Mouse (Mus musculus): ENCODE data around the gene Dhdds.
"Not testable (repeated sequence)": the region's sequence is repeated elsewhere in the genome, so short reads cannot be mapped to it uniquely, and the experiment has no call there.

Dhdds gene

GRCm38 (mm10) chr4:134005581-134006358, 5.1 kb upstream of the Dhdds start:
- no peak for DNase-seq (ENCODE audit: extremely low spot score, low spot score)

- no peak for DNase-seq (ENCODE audit: extremely low spot score, low spot score)
Measured at GRCm38 (mm10) chr4:134002903-134003302, 2.2 kb upstream of the Dhdds start.

DNA sequence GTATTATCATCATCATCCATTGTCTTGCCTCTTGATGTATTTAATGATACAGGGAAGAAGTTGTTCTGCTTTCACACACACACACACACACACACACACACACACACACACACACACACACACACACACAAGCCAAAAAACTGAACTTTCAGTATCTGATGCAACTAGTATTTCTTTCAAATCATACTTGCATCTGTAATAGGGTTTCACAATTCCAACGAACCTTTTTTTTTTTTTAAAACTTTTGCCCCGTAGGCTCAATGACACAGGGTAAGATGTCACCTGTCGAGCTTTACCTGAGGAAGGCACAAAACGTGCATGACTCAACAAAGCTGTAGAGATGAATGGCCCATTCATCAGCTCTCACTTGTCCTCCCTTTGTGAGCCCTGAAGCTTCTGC, 1.5 kb upstream of the Dhdds start:
- DNase-seq (ENCODE audit: extremely low spot score, low spot score), result no peak

GRCm38 (mm10) chr4:134001710-134002109, 992 bp upstream of the Dhdds start:
- DNase-seq (ENCODE audit: extremely low spot score, low spot score), result no peak

DNA sequence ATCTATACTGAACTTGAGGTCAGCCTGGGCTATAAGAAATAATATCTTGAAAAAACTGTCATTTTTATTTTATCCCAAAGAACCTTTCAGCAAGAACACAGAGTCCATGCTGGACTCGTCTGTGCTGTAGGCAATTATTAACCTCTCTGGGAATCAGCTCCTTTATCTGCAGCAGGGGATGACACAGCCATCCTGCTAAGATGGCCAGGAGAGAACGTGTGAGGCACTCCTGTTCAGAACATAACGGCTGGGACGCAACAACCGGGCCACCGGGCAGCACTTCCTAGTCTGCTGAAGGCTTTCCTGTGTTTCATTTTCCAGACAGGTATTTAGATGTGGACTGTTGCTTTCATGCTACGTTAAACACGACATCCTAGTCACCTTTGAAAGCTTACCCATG, 6.0 kb downstream of the Dhdds start:
- no peak for DNase-seq (ENCODE audit: extremely low spot score, low spot score)

DNA sequence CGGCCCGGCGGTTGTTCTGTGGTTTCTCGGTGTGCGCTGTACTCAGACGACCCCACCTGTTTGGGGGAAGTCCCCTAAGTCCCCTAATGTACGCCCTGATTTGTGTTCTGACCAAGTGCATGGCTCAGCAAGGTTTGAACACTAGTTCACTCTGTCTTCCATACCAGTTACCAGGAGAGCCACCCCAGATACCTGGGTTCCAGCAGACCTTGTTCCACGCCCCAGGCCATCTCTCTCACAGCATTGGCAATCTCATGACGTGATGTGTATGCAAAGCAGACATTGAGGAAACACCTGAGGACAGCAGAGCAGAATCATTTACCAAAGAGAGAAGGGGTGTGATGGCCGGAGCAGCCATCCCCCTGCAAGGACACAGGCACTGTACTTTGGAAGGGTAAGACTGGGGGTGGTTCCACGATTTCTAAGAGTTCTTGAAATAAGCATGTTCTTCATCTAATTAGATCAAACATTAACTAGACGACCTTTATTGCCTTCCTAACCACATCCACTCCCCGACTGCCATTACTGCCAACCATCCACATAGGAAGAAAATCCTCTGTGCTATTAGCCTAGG, 9.5 kb downstream of the Dhdds start:
- DNase-seq (ENCODE audit: extremely low spot score, low spot score), result no peak

DNA sequence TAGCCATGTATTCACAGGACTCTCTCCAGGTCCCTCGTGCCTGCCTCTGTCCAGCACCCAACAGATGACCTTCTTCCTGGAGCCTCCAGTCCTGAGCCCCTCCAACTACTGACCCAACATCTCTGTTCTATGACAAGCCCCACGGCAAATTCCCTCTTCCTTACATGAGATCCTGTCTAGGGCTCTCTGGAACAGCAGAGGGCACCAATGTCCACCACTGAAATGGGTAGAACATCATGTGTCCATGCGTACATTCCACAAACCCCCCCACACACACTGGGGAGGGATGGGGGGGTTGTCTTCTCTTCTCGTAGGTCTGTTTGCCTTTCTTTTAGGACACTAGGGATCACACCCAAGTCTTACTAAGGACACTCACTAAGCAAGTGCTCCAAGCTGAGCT, 10.7 kb downstream of the Dhdds start:
- no peak for DNase-seq (ENCODE audit: extremely low spot score, low spot score)

- not testable (repeated sequence) for DNase-seq (ENCODE audit: extremely low spot score, low spot score)
Measured at GRCm38 (mm10) chr4:133988289-133988688, 12.4 kb downstream of the Dhdds start.

DNA sequence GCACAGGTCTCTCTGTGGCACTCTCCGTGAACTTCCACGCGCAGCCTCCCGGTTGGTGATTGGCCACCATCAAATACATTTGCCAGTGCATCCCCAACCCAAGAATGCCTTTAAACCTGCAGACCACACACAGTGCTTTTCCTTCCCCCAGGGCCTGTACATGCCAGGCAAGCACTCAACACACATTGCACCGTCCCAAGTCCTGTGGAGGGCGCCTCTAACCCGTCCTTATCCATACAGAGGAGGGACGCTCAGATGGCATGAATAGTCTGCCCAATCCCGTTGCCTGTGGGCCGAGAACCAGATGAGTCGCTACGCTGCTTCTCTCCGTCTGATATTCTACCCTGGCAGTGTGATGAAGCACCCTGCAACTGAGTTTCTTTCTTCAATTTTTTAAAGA, 17.8 kb downstream of the Dhdds start:
- no peak for DNase-seq (ENCODE audit: extremely low spot score, low spot score)

DNA sequence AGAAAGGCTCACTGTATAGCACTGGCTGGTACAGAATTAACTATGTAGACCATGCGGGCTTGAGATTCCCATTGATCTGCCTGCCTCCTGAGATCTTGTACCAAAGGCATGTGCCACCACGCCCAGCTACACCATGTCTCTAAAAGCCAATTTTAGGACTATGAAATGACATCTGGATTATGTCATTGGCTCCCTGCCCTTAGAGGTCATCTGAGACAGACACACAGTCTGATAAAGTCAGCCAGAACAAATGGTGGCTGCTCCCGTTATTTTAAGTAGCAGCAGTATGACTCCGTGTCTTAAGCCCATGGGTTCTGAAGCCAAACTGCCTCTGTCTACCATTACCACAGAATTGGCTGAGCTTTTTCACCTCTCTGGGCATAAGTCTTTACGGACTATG, 20.2 kb downstream of the Dhdds start:
- no peak for DNase-seq (ENCODE audit: extremely low spot score, low spot score)

GRCm38 (mm10) chr4:133978021-133978711, 22.6 kb downstream of the Dhdds start:
- DNase-seq (ENCODE audit: extremely low spot score, low spot score), result no peak

GRCm38 (mm10) chr4:133971741-133972140, 29.0 kb downstream of the Dhdds start:
- no peak for DNase-seq (ENCODE audit: extremely low spot score, low spot score)

GRCm38 (mm10) chr4:133970876-133971275, 29.8 kb downstream of the Dhdds start:
- no peak for DNase-seq (ENCODE audit: extremely low spot score, low spot score)

- no peak for DNase-seq (ENCODE audit: extremely low spot score, low spot score)
Measured at GRCm38 (mm10) chr4:133970196-133970595, 30.5 kb downstream of the Dhdds start.

DNA sequence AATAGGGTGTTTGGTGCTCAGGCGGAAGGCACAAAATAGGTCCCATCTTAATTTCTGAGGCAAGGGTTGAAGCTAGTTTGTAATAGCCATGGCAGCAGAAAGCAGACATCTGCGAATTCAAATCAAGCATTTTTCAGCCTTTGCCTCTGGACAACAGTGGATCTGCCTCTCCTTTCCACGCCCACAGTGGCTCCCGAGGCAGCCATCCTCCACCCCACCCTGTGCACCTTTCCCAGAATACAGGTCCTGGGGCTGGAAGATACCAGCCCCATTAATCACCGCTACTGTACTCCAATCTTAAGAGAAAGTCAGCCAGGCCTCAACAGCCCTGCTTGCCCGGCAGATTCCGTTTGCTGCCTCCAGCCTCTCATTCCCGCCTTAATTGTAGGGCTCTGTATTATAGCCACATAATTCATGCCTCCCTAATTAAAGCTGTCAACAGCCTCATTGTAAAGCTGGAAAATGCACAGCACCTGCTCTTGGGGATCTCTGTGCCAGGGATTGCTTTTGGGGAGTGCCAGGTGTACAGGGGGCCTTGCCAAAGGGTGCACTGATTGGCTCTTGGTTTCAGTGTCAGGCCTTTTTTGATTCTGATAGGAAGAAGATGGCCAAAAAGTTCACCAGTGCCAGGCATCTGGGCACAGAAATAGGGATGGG, 31.5 kb downstream of the Dhdds start:
- no peak for DNase-seq (ENCODE audit: extremely low spot score, low spot score)

- peak; percentile 78 for DNase-seq (ENCODE audit: extremely low spot score, low spot score)
Measured at GRCm38 (mm10) chr4:133968150-133968921, 32.4 kb downstream of the Dhdds start, which contains the start of gene Hmgn2. TSS of gene Hmgn2 (minus strand) at chr4:133968650.

GRCm38 (mm10) chr4:133967866-133968149, 32.9 kb downstream of the Dhdds start:
- peak; percentile 95 for DNase-seq (ENCODE audit: extremely low spot score, low spot score)

DNA sequence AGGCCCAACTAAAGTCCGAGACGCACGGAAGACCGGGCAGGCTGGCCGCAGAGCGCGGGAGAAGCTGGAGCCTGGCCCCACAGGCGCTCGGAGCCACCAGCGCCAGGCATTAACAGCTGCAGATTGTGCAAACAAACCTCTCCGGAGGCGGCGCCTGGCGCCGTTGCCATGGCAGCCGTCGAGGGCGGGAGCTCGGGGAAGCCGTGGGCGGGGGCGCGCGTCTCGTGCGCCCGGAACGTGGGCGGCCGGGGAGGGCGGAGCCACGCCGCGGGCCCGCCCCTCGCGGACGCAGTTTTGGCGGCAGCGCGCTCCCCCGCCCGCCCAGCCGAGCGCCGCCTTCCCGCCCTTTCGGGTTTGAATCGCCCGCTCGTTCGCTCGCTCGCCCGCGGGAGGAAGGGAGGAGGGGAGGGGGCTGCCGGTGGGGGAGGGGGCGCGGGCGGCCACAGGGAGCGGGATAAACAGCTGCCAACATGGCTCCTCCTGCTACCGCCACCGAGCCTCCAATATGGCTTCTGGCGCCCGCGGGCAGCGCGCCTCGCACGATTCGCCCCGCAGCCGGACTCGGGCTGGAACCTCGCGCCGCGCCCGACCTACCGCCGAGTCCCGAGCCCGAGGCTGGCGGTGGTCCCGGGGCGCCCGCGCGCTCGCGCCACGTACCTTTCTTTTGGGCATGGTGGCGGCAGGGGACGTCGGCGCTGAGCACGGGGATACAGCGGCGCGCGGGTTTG, 33.4 kb downstream of the Dhdds start:
- DNase-seq (ENCODE audit: extremely low spot score, low spot score), result peak; percentile 94

- no peak for DNase-seq (ENCODE audit: extremely low spot score, low spot score)
Measured at GRCm38 (mm10) chr4:133966271-133966940, 34.3 kb downstream of the Dhdds start.

DNA sequence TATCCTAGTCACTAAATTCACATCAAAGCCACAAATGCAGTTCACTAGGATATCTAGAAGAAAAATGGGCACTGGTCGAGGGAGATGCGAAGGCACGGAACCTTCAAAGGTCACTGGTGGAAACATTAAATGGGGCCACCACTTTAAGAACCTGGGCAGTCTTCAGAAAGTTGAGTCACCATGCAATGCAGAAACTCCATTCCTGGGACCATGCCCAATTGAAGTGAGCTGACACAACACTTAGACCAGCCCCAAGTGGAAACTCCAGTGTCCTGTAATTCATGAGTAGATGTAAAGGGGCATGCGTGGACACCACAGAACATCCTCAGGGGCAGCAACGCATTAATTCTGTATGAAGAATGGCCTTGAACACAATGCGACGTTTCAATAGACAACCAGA, 38.2 kb downstream of the Dhdds start:
- DNase-seq (ENCODE audit: extremely low spot score, low spot score), result no peak
